Mouse (Mus musculus) megakaryocyte, embryonic 14.5 days (primary cell): ENCODE measurements around the gene Cldn22. TPM values are rescaled to one million over a fixed set of nuclear protein-coding genes. Genes with fewer than 3 reads are reported as not detected.

Experiments used
- H3K27me3 ChIP-seq: replicated peaks from 2 replicates; pipeline ENCODE3; 2012; ENCODE audit warnings: inconsistent platforms
- H3K36me3 ChIP-seq: replicated peaks from 2 replicates; pipeline ENCODE3; 2012; ENCODE audit warnings: low read length, inconsistent platforms, mixed read lengths
- H3K4me1 ChIP-seq: 2 replicates; pipeline ENCODE4 v1.6.1; 2012; ENCODE audit warnings: inconsistent platforms
- H3K4me3 ChIP-seq: replicated peaks from 2 replicates; pipeline ENCODE3; 2012; ENCODE audit warnings: moderate library complexity, mild to moderate bottlenecking, inconsistent platforms
- H3K9me3 ChIP-seq: 2 replicates; pipeline ENCODE4 v1.6.1; 2012; ENCODE audit warnings: inconsistent platforms
- FLI1 ChIP-seq: IDR thresholded peaks from 2 replicates; pipeline ENCODE4 v1.6.1; 2012; ENCODE audit warnings: low read length, inconsistent platforms, mixed read lengths
- GATA1 ChIP-seq: IDR thresholded peaks from 3 replicates; pipeline ENCODE4 v1.6.1; 2012; ENCODE audit warnings: mixed read lengths, low read length, inconsistent platforms, borderline replicate concordance
- polyA plus RNA-seq: library from polyadenylated mRNA; stranded (reverse); fragments of >175 nt; gene quantifications from 2 replicates; pipeline ENCODE4 v1.2.3, GENCODE M21; 2012; ENCODE audit warnings: low replicate concordance; ENCODE audit not compliant: insufficient read depth

Gene Cldn22
- polyA plus RNA-seq, result not detected in 2 replicates

DNA sequence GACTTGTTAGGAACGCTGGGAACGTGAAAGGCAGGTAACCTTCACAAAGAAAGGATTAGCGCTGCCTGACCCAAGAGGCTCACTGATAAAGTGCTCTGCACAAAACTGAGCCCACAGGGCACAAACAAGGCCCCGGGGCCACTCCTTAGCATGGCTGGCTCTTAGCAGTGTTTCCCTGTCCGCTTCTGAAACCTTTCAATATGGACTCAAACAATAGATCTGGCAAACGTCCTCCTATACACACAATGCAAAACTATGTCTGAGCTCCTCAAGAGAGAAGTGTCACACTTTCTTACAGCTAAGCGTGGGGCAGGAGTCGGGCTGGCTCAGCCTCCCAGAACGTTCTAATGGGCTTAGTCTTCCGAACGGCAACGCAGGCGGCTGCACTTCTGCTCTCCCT is at the start of gene Cldn22:
Gene Cldn22, plus strand, starts transcription at position 301 of the 400 bp plus-strand sequence.
- no peaks in the 10 kb centered on the region for H3K27me3 ChIP-seq
- H3K36me3 ChIP-seq, result peaks cover 14% of the 10 kb centered on the region
- no peaks in the 10 kb centered on the region for H3K4me1 ChIP-seq
- TF ChIP-seq FLI1 (no peak), GATA1 (no peak)
- H3K4me3 ChIP-seq, result no peak within 1 kb of the TSS
- peaks cover 5% of the 10 kb centered on the region; the same call in 1 of the 2 replicates for H3K9me3 ChIP-seq

DNA sequence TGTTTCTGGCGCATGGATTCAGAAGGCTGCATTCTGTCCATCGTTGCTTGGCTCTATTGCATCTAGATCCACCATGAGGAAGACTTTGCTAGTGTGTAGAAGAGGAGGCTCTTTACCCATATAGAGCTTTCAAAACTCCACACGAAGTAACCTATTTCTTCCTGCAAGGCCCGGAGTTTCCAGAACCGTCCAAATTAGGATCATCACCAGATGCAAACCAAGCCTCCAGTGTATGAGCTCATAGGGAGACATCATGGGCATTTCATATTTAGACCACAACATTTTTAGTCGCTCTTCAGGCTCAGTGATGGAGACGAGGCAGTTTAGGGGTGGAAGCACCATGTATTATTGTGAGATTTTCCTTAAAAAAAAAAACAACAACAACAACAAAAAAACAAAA is 46.9 kb upstream of the Cldn22 start:
- H3K4me3 ChIP-seq, result no peak overlapping the region
- no peaks in the 10 kb centered on the region for H3K27me3 ChIP-seq
- H3K4me1 ChIP-seq, result no peaks in the 10 kb centered on the region
- TF ChIP-seq FLI1 (no peak), GATA1 (no peak)
- no peaks in the 10 kb centered on the region for H3K36me3 ChIP-seq
- H3K9me3 ChIP-seq, result peaks cover 4% of the 10 kb centered on the region; the same call in 1 of the 2 replicates

DNA sequence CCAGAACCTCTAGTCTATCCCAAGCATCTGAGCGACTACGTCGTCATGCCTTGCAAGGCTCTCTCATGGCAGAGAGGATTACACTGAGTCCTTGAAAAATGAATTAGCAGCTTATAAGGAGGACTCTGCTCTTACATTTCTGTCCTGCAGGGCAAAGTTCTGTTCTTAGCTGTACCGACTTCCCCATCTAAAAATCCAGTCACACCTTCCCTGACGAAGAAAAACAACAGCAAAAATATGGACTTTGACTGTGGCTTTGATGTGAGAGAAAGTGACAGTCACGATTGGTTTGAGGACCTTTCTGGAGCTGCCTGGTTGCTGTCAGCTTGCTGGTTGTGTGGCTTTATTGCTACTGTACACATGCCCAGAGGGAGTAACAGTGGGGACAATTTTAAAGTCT is 44.7 kb upstream of the Cldn22 start:
- H3K4me3 ChIP-seq, result no peak overlapping the region
- H3K36me3 ChIP-seq, result no peaks in the 10 kb centered on the region
- H3K27me3 ChIP-seq, result no peaks in the 10 kb centered on the region
- no peaks in the 10 kb centered on the region for H3K4me1 ChIP-seq
- peaks cover 3% of the 10 kb centered on the region; the same call in 1 of the 2 replicates for H3K9me3 ChIP-seq
- TF ChIP-seq GATA1, result no peak
- no peak for TF ChIP-seq FLI1

DNA sequence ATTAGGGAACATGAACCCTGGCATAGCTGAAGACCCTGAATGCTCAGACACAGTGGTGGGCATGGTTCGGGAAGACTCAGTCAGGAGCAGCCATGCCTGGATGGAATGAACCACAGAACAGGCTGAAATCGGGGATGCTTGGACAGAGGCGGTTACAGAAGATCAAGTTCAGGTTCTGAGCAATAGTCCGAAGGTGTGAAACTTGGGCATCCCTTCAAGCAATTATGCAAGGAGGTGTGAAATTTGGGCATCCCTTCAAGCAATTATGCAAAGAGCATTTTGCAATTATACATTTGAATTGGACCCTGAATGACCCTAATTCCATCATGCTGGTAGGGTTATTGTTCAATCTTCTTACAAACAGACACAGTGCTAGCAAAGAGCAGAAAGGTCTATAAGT is 42.4 kb upstream of the Cldn22 start:
- TF ChIP-seq GATA1 (no peak), FLI1 (no peak)
- peaks cover 10% of the 10 kb centered on the region for H3K9me3 ChIP-seq
- no peak overlapping the region for H3K4me3 ChIP-seq
- no peaks in the 10 kb centered on the region for H3K36me3 ChIP-seq
- H3K27me3 ChIP-seq, result no peaks in the 10 kb centered on the region
- no peaks in the 10 kb centered on the region for H3K4me1 ChIP-seq

DNA sequence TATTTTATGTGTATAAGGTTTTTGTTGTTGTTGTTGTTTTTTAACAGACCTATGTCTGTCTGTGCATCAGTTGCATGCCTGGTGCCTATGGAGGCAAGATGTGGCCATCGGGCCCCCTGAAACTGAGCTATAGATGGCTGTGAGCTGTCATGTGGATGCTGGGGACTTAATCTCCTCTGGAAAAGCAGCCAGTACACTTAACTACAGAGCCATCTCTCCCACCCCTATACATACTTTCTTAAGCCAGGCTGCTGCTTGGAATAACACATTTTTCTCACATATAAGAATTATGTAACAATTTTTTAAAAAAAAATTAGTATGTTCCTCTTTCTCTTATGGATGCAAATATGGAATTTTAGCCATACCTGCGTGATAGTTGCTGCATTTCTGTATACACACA is 40.7 kb upstream of the Cldn22 start:
- Histone ChIP-seq H3K9me3 (peaks cover 10% of the 10 kb centered on the region), H3K4me3 (no peak overlapping the region), H3K36me3 (no peaks in the 10 kb centered on the region), H3K4me1 (no peaks in the 10 kb centered on the region), H3K27me3 (no peaks in the 10 kb centered on the region)
- TF ChIP-seq GATA1, result no peak
- no peak for TF ChIP-seq FLI1

DNA sequence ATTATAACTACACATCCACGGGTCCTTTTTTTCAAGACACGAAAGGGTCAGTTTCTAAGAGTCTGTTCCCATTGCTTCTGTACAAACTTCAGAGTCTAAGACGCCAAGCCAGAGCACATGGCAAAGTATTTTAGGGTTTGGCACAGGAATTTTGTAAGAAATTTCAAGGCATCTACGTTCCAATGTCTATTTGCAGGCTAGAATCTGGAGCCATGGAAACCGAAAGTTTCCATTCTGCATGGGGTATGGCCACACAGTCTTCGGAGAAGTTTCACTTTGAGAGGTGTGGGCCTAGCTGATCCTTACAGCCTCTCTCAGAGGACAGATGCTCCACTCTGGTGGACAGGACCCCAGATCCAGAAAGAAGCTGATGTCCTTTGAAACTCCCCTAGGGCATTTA is 40.3 kb upstream of the Cldn22 start:
- no peaks in the 10 kb centered on the region for H3K27me3 ChIP-seq
- H3K36me3 ChIP-seq, result no peaks in the 10 kb centered on the region
- TF ChIP-seq FLI1 (no peak), GATA1 (no peak)
- no peak overlapping the region for H3K4me3 ChIP-seq
- no peaks in the 10 kb centered on the region for H3K4me1 ChIP-seq
- peaks cover 10% of the 10 kb centered on the region for H3K9me3 ChIP-seq

DNA sequence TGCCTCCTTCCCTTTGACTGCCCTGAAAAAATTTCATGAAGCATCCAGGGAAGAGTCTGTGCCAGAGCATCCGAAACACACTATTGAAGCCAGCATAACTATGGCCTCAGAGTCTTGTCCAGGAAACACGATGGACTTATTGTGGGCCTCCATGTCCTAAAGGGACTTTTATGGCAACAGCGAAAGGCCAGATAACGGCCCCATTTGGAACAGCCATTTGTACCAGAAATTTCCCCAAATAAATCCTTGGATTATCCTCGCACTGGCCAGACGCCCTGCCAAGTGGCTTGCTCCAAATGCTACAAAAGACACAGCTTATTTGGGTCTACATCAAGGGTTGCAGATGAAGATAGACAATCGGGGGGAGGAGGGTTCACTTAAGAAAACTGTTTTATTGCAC is 39.8 kb upstream of the Cldn22 start:
- H3K4me1 ChIP-seq, result no peaks in the 10 kb centered on the region
- H3K27me3 ChIP-seq, result no peaks in the 10 kb centered on the region
- peaks cover 10% of the 10 kb centered on the region for H3K9me3 ChIP-seq
- H3K36me3 ChIP-seq, result no peaks in the 10 kb centered on the region
- no peak overlapping the region for H3K4me3 ChIP-seq
- TF ChIP-seq FLI1 (no peak), GATA1 (no peak)

DNA sequence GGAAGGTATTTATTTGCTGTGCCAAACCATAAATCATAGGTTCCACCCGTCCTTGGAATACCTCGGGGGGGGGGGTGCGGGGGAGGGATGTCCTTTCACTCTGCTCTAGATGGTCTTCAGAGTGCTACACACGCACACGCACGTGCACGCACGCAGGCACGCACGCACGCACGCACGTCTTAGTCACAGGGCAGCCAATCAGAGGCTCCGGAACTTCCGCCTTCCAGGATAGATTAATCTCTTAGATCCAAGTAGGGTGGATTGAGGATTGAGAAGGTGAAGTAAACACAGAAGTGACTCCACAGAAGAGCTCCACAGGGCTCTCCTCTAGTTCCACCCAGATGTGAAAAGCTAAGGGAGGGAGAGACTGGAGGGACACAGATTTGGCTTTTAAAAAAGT is 38.0 kb upstream of the Cldn22 start:
- no peaks in the 10 kb centered on the region for H3K27me3 ChIP-seq
- no peak for TF ChIP-seq GATA1
- TF ChIP-seq FLI1, result no peak
- H3K4me3 ChIP-seq, result no peak overlapping the region

DNA sequence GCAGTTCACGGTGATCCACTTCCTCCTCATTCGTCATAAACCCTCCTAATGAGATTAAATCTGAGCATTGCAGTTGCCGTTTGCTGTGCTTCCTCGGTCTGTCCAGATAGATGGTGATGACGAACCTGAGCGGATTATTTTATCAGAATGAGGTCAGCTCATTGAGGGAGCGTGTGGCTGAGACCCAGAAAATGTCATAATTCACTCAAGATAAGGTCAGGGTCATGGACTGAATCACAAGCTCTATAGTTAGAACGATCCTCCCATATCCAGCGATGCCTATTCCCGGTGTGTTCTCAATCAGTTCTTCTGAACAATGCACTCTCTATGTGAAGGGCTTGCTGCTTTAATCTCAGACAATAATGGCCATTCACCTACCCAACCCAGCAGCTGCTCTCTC is 36.6 kb upstream of the Cldn22 start:
- TF ChIP-seq GATA1 (no peak), FLI1 (no peak)
- Histone ChIP-seq H3K9me3 (peaks cover 15% of the 10 kb centered on the region), H3K4me3 (no peak overlapping the region), H3K36me3 (no peaks in the 10 kb centered on the region), H3K4me1 (no peaks in the 10 kb centered on the region), H3K27me3 (no peaks in the 10 kb centered on the region)

More for the DNA sequence above, 38.0 kb upstream of the Cldn22 start:
- H3K36me3 ChIP-seq, result no peaks in the 10 kb centered on the region
- H3K9me3 ChIP-seq, result peaks cover 10% of the 10 kb centered on the region
- H3K4me1 ChIP-seq, result no peaks in the 10 kb centered on the region

DNA sequence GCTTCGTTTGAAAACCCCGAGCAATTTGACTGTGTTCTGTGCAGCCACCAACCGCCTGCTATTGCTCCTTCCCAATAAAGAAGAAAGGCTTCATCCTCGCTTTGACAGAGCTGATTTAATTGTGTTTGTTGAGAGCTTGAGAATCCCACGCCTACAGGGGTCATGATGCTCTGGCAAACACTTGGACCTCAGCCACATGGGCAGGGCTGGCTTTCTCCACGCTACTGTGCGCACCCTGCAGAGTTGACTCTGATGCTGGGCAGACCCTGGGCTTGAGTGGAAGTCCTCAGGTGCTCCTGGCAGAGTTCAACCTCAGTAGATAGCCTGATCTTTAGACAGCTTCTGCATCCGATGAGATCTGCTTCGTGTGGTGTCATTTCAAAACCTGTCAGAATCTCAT is 32.3 kb upstream of the Cldn22 start:
- TF ChIP-seq FLI1 (no peak), GATA1 (no peak)
- peaks cover 19% of the 10 kb centered on the region for H3K9me3 ChIP-seq

DNA sequence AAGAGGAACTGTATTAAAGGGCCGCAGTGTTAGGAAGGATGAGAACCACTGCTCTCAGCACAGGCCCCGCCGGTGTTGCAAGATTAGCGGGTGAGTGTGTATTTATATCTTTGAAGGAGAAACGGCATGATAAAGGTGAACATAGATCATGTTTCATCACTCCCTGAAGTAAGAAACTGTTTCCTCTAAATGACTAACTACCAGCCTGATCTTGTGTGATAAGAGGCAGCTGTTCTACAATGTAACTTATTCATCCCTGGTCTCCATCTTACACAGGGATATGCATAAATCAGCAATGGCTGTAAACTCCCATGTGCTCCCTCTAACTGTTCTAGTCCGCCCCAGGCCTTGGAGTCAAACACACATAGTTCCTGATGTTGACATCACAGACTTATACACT is 24.8 kb upstream of the Cldn22 start:
- Histone ChIP-seq H3K36me3 (no peaks in the 10 kb centered on the region), H3K27me3 (no peaks in the 10 kb centered on the region), H3K4me1 (no peaks in the 10 kb centered on the region), H3K4me3 (no peak overlapping the region), H3K9me3 (peaks cover 23% of the 10 kb centered on the region)
- TF ChIP-seq FLI1, result no peak
- TF ChIP-seq GATA1, result no peak

More for the DNA sequence above, 32.3 kb upstream of the Cldn22 start:
- Histone ChIP-seq H3K4me1 (no peaks in the 10 kb centered on the region), H3K36me3 (no peaks in the 10 kb centered on the region), H3K4me3 (no peak overlapping the region), H3K27me3 (no peaks in the 10 kb centered on the region)
